Mouse (Mus musculus): Measurements from ENCODE around the gene Zfp941. TPM values are rescaled to one million over a fixed set of nuclear protein-coding genes. Genes with fewer than 3 reads are reported as not detected.
A peak's percentile ranks its signal among the peaks of the same experiment; 100 is the strongest.

The Zfp941 gene
- total RNA-seq (2021) (under 1 TPM; 0.14 to 0.29 TPM), polyA plus RNA-seq (2012; rRNA removed) (0.10 and 0.15 TPM in 2 replicates)
- long read RNA-seq, result 0 reads

GRCm38 (mm10) chr7:140821653-140822329 lies at the start of gene Zfp941:
Gene Zfp941, minus strand, starts transcription at chr7:140822178.
- intact Hi-C loops (cut with DNase I), result no loop called here
- peak within 1 kb of the TSS; percentile 33 for H3K9ac ChIP-seq (ENCODE audit: low read depth, low read length)
- peaks cover 2% of the 10 kb centered on the region; the same call in 1 of the 2 replicates for H3K4me1 ChIP-seq (ENCODE audit: control insufficient read depth, insufficient read depth, low read length)
- H3K27me3 ChIP-seq (ENCODE audit: control insufficient read depth, insufficient read depth, low read length), result no peaks in the 10 kb centered on the region
- H3K4me3 ChIP-seq, result peak within 1 kb of the TSS; percentile 27; the same call in 1 of the 2 replicates
- WGBS, result 3% methylated on average over 21 of the region's 21 CpGs
- H3K79me2 ChIP-seq (replicated peaks; ENCODE audit: control insufficient read depth, insufficient read depth, low read length), result no peaks in the 10 kb centered on the region
- TF ChIP-seq EP300 (IDR thresholded peaks at IDR 0.05; ENCODE audit: insufficient read depth, low read depth, low read length) (no peak), CTCF (IDR thresholded peaks at IDR 0.05) (no peak), POLR2A (IDR thresholded peaks at IDR 0.05; ENCODE audit: insufficient read depth, low read depth, low read length) (no peak)
- H3K36me3 ChIP-seq (ENCODE audit: control insufficient read depth, insufficient read depth, low read length), result no peaks in the 10 kb centered on the region
- no peak for DNase-seq
- no peak within 1 kb of the TSS for H3K27ac ChIP-seq

GRCm38 (mm10) chr7:140864761-140865160 lies 42.8 kb upstream of the Zfp941 start:
- 86% methylated on average over 12 of the region's 12 CpGs for WGBS
- Histone ChIP-seq H3K4me3 (no peak overlapping the region), H3K36me3 (ENCODE audit: control insufficient read depth, insufficient read depth, low read length) (no peaks in the 10 kb centered on the region), H3K79me2 (replicated peaks; ENCODE audit: control insufficient read depth, insufficient read depth, low read length) (no peaks in the 10 kb centered on the region), H3K27ac (no peak overlapping the region), H3K4me1 (ENCODE audit: control insufficient read depth, insufficient read depth, low read length) (no peaks in the 10 kb centered on the region), H3K9ac (ENCODE audit: low read depth, low read length) (no peak overlapping the region), H3K27me3 (ENCODE audit: control insufficient read depth, insufficient read depth, low read length) (no peaks in the 10 kb centered on the region)
- TF ChIP-seq POLR2A (IDR thresholded peaks at IDR 0.05; ENCODE audit: insufficient read depth, low read depth, low read length), result no peak
- no peak for TF ChIP-seq CTCF (IDR thresholded peaks at IDR 0.05)
- intact Hi-C loops (cut with DNase I), result no loop called here
- DNase-seq, result peak in 1 of 2 experiments; percentile 15

GRCm38 (mm10) chr7:140860728-140861127 lies 38.8 kb upstream of the Zfp941 start:
- Histone ChIP-seq H3K79me2 (replicated peaks; ENCODE audit: control insufficient read depth, insufficient read depth, low read length) (no peaks in the 10 kb centered on the region; the same call in 1 of the 2 replicates), H3K4me3 (no peak overlapping the region), H3K4me1 (ENCODE audit: control insufficient read depth, insufficient read depth, low read length) (peaks cover 5% of the 10 kb centered on the region), H3K27me3 (ENCODE audit: control insufficient read depth, insufficient read depth, low read length) (no peaks in the 10 kb centered on the region), H3K36me3 (ENCODE audit: control insufficient read depth, insufficient read depth, low read length) (no peaks in the 10 kb centered on the region), H3K27ac (no peak overlapping the region), H3K9ac (ENCODE audit: low read depth, low read length) (no peak overlapping the region)
- peak in 1 of 2 experiments; percentile 14 for DNase-seq
- TF ChIP-seq POLR2A (IDR thresholded peaks at IDR 0.05; ENCODE audit: insufficient read depth, low read depth, low read length), result no peak
- no peak for TF ChIP-seq CTCF (IDR thresholded peaks at IDR 0.05)
- no peak for TF ChIP-seq EP300 (IDR thresholded peaks at IDR 0.05; ENCODE audit: insufficient read depth, low read depth, low read length)
- WGBS, result 87% methylated on average over 5 of the region's 5 CpGs
- intact Hi-C loops (cut with DNase I), result no loop called here

- H3K27me3 ChIP-seq (ENCODE audit: control insufficient read depth, insufficient read depth, low read length), result no peaks in the 10 kb centered on the region
- H3K27ac ChIP-seq, result no peak overlapping the region
- intact Hi-C loops (cut with DNase I), result loop anchor here (5.0 kb wide), 1 partner anchor 312 kb away; the partner anchor contains the start of gene Rnh1
- H3K4me3 ChIP-seq, result no peak overlapping the region
- no peaks in the 10 kb centered on the region for H3K36me3 ChIP-seq (ENCODE audit: control insufficient read depth, insufficient read depth, low read length)
- H3K9ac ChIP-seq (ENCODE audit: low read depth, low read length), result no peak overlapping the region
- H3K79me2 ChIP-seq (replicated peaks; ENCODE audit: control insufficient read depth, insufficient read depth, low read length), result no peaks in the 10 kb centered on the region; the same call in 1 of the 2 replicates
- WGBS, result 80% methylated on average over 6 of the region's 6 CpGs
- no peak for TF ChIP-seq EP300 (IDR thresholded peaks at IDR 0.05; ENCODE audit: insufficient read depth, low read depth, low read length)
- no peak for DNase-seq
- H3K4me1 ChIP-seq (ENCODE audit: control insufficient read depth, insufficient read depth, low read length), result peaks cover 7% of the 10 kb centered on the region
Measured at GRCm38 (mm10) chr7:140859997-140860396, 38.0 kb upstream of the Zfp941 start.

- Histone ChIP-seq H3K4me3 (no peak overlapping the region), H3K36me3 (ENCODE audit: control insufficient read depth, insufficient read depth, low read length) (no peaks in the 10 kb centered on the region), H3K9ac (ENCODE audit: low read depth, low read length) (no peak overlapping the region), H3K27ac (no peak overlapping the region), H3K27me3 (ENCODE audit: control insufficient read depth, insufficient read depth, low read length) (no peaks in the 10 kb centered on the region), H3K4me1 (ENCODE audit: control insufficient read depth, insufficient read depth, low read length) (peaks cover 8% of the 10 kb centered on the region), H3K79me2 (replicated peaks; ENCODE audit: control insufficient read depth, insufficient read depth, low read length) (no peaks in the 10 kb centered on the region; the same call in 1 of the 2 replicates)
- 94% methylated on average over 8 of the region's 8 CpGs for WGBS
- intact Hi-C loops (cut with DNase I), result loop anchor here (5.0 kb wide), 1 partner anchor 314 kb away; the partner anchor contains the start of gene Rnh1
- DNase-seq, result no peak
- TF ChIP-seq CTCF (IDR thresholded peaks at IDR 0.05), result no peak
- TF ChIP-seq POLR2A (IDR thresholded peaks at IDR 0.05; ENCODE audit: insufficient read depth, low read depth, low read length), result no peak
- no peak for TF ChIP-seq EP300 (IDR thresholded peaks at IDR 0.05; ENCODE audit: insufficient read depth, low read depth, low read length)
Measured at GRCm38 (mm10) chr7:140858746-140859145, 36.8 kb upstream of the Zfp941 start.

All from heart, adult 2 months (tissue).